Mouse (Mus musculus) cerebellum, postnatal 4 days (tissue): Measurements from ENCODE around the gene Gfy.
"Not testable (repeated sequence)": the region's sequence is repeated elsewhere in the genome, so short reads cannot be mapped to it uniquely, and the experiment has no call there.

Experiments used
- DNase-seq, 2 experiments: peaks; one replicate each; pipeline ENCODE4 v3.0.0; 2022; ENCODE audit warnings: low spot score in 2 of 2, mixed read lengths in 1 of 2

Gfy gene

GRCm38 (mm10) chr7:45193871-45194785 is 14.8 kb upstream of the Gfy start:
- no peak for DNase-seq

GRCm38 (mm10) chr7:45193406-45193805 is 14.0 kb upstream of the Gfy start:
- DNase-seq, result no peak

GRCm38 (mm10) chr7:45192585-45193310 is 13.4 kb upstream of the Gfy start:
- DNase-seq, result no peak

- peak in 1 of 2 experiments; percentile 56 for DNase-seq
Measured at GRCm38 (mm10) chr7:45191803-45192363, 12.5 kb upstream of the Gfy start.

- no peak for DNase-seq
Measured at GRCm38 (mm10) chr7:45191161-45191560, 11.8 kb upstream of the Gfy start.

GRCm38 (mm10) chr7:45190186-45190585 is 10.8 kb upstream of the Gfy start:
- no peak for DNase-seq

- DNase-seq, result no peak
Measured at GRCm38 (mm10) chr7:45189600-45189999, 10.2 kb upstream of the Gfy start.

- DNase-seq, result no peak
Measured at GRCm38 (mm10) chr7:45185921-45186320, 6.6 kb upstream of the Gfy start.

- no peak for DNase-seq
Measured at GRCm38 (mm10) chr7:45183672-45184071, 4.3 kb upstream of the Gfy start.

GRCm38 (mm10) chr7:45182606-45183005 is 3.2 kb upstream of the Gfy start:
- no peak for DNase-seq

GRCm38 (mm10) chr7:45182199-45182601 is 2.8 kb upstream of the Gfy start:
- DNase-seq, result peak; percentile 52 to 71

- DNase-seq, result no peak
Measured at GRCm38 (mm10) chr7:45181540-45181939, 2.2 kb upstream of the Gfy start.

- no peak for DNase-seq
Measured at GRCm38 (mm10) chr7:45180896-45181477, 1.6 kb upstream of the Gfy start, which contains the start of gene Pth2. TSS of gene Pth2 (plus strand) at chr7:45180995.

- no peak for DNase-seq
Measured at GRCm38 (mm10) chr7:45178550-45178949, 819 bp downstream of the Gfy start.

- no peak for DNase-seq
Measured at GRCm38 (mm10) chr7:45176356-45176755, 3.0 kb downstream of the Gfy start.

GRCm38 (mm10) chr7:45175929-45176328 is 3.4 kb downstream of the Gfy start:
- no peak for DNase-seq

GRCm38 (mm10) chr7:45175398-45175797 is 4.0 kb downstream of the Gfy start:
- no peak for DNase-seq

- no peak for DNase-seq
Measured at GRCm38 (mm10) chr7:45174567-45175280, 4.6 kb downstream of the Gfy start.

GRCm38 (mm10) chr7:45173772-45174171 is 5.6 kb downstream of the Gfy start:
- DNase-seq, result not testable (repeated sequence)

GRCm38 (mm10) chr7:45172974-45173373 is 6.4 kb downstream of the Gfy start:
- no peak for DNase-seq

- DNase-seq, result no peak
Measured at GRCm38 (mm10) chr7:45169495-45169894, 9.9 kb downstream of the Gfy start.
